Mouse (Mus musculus) intestine, postnatal 0 days (tissue): Measurements from ENCODE around the gene Cox20. TPM values are rescaled to one million over a fixed set of nuclear protein-coding genes. Genes with fewer than 3 reads are reported as not detected.
A peak's percentile ranks its signal among the peaks of the same experiment; 100 is the strongest.
"Not testable (repeated sequence)": the region's sequence is repeated elsewhere in the genome, so short reads cannot be mapped to it uniquely, and the experiment has no call there.

Source experiments
- ATAC-seq: fragments of 200-750 bp; cut with Nextera tagmentation; 2 replicates; pipeline ENCODE4 v1.8.0; 2017; ENCODE audit warnings: mild to moderate bottlenecking, moderate TSS enrichment, moderate library complexity
- H3K27ac ChIP-seq: fragments of 300-500 bp; sonication (generic); 2 replicates; pipeline ENCODE4 v1.5.1; 2014; ENCODE audit warnings: mild to moderate bottlenecking, low read depth, low read length, moderate library complexity
- H3K27me3 ChIP-seq: fragments of 300-500 bp; sonication (generic); replicated peaks from 2 replicates; pipeline ENCODE4 v1.6.1; 2014; ENCODE audit warnings: low read length, mixed read lengths; ENCODE audit not compliant: control insufficient read depth, insufficient read depth
- H3K36me3 ChIP-seq: fragments of 300-500 bp; sonication (generic); 2 replicates; pipeline ENCODE4 v1.6.1; 2014; ENCODE audit warnings: mild to moderate bottlenecking, moderate library complexity; ENCODE audit not compliant: control insufficient read depth, insufficient read depth
- H3K4me1 ChIP-seq: fragments of 300-500 bp; sonication (generic); replicated peaks from 2 replicates; pipeline ENCODE4 v1.6.1; 2014; ENCODE audit warnings: antibody characterized with exemption, low read length, mixed read lengths; ENCODE audit not compliant: control insufficient read depth, insufficient read depth
- H3K4me2 ChIP-seq: fragments of 300-500 bp; sonication (generic); replicated peaks from 2 replicates; pipeline ENCODE4 v1.6.1; 2014; ENCODE audit warnings: low read depth, mild to moderate bottlenecking, moderate library complexity
- H3K4me3 ChIP-seq: fragments of 300-500 bp; sonication (generic); 2 replicates; pipeline ENCODE4 v1.5.1; 2014; ENCODE audit warnings: low read depth, low read length
- H3K9ac ChIP-seq: fragments of 300-500 bp; sonication (generic); 2 replicates; pipeline ENCODE4 v1.6.1; 2014; ENCODE audit warnings: mild to moderate bottlenecking, low read depth, low read length
- H3K9me3 ChIP-seq: fragments of 300-500 bp; sonication (generic); 2 replicates; pipeline ENCODE4 v1.6.1; 2016; ENCODE audit warnings: mixed run types; ENCODE audit not compliant: control insufficient read depth
- CTCF ChIP-seq: sonication (generic); IDR thresholded peaks from 2 replicates; pipeline ENCODE4 v1.5.1; 2016; ENCODE audit warnings: low read depth, mild to moderate bottlenecking, control low read depth, antibody characterized with exemption, moderate library complexity
- WGBS: fragments of 180-500 bp; shearing (Covaris S2); extraction: QIAGEN DNeasy Blood & Tissue Kit; methylation state at CpG from one replicate; pipeline ENCODE4 v1.1.7; 2014; 5-methylcytosine and 5-hydroxymethylcytosine counted together
- polyA plus RNA-seq: library from polyadenylated mRNA; unstranded; fragments of >200 nt; fragmentation: Nextera tagmentation; extraction: Ambion mirVana; gene quantifications from 2 replicates; pipeline ENCODE4 v1.2.1, GENCODE M21; 2015

Gene Cox20
- polyA plus RNA-seq, result 146 and 148 TPM in 2 replicates

- peak; percentile 96 for ATAC-seq
- under 1% methylated on average over 83 of the region's 83 CpGs for WGBS
These were observed at the start of gene Cox20 for GRCm38 (mm10) chr1:178318389-178319184. Gene Cox20 (plus strand): TSS chr1:178319130.

GRCm38 (mm10) chr1:178270635-178271034 lies 48.3 kb upstream of the Cox20 start:
- no peak for TF ChIP-seq CTCF
- Histone ChIP-seq H3K9me3 (no peaks in the 10 kb centered on the region), H3K9ac (no peak overlapping the region), H3K4me3 (no peak overlapping the region), H3K36me3 (no peaks in the 10 kb centered on the region; the same call in 1 of the 2 replicates), H3K4me2 (no peak overlapping the region), H3K27ac (no peak overlapping the region), H3K27me3 (peaks cover 10% of the 10 kb centered on the region), H3K4me1 (no peaks in the 10 kb centered on the region)
- 74% methylated on average over 6 of the region's 6 CpGs for WGBS
- no peak for ATAC-seq

More at GRCm38 (mm10) chr1:178318389-178319184, at the start of gene Cox20:
- Histone ChIP-seq H3K27me3 (no peaks in the 10 kb centered on the region), H3K36me3 (peaks cover 27% of the 10 kb centered on the region), H3K27ac (peak within 1 kb of the TSS; percentile 100), H3K4me2 (peak within 1 kb of the TSS; percentile 69), H3K9ac (peak within 1 kb of the TSS; percentile 90), H3K9me3 (no peaks in the 10 kb centered on the region), H3K4me3 (peak within 1 kb of the TSS; percentile 65), H3K4me1 (0 out of 2 replicates have a peak, but pooled peaks cover 2% of the 10 kb centered on the region)
- TF ChIP-seq CTCF, result peak; percentile 22; the same call in 1 of the 2 replicates

- WGBS, result 18% methylated on average over 9 of the region's 9 CpGs
- peak; percentile 83 for ATAC-seq
- no peak overlapping the region for H3K27ac ChIP-seq
- no peaks in the 10 kb centered on the region for H3K4me1 ChIP-seq
- no peak for TF ChIP-seq CTCF
- peaks cover 19% of the 10 kb centered on the region; the same call in 1 of the 2 replicates for H3K27me3 ChIP-seq
- peak overlapping the region; percentile 60; the same call in 1 of the 2 replicates for H3K4me3 ChIP-seq
- no peak overlapping the region for H3K9ac ChIP-seq
- H3K36me3 ChIP-seq, result no peaks in the 10 kb centered on the region; the same call in 1 of the 2 replicates
- H3K9me3 ChIP-seq, result no peaks in the 10 kb centered on the region
- H3K4me2 ChIP-seq, result peak overlapping the region; percentile 95
These were observed 43.7 kb upstream of the Cox20 start for GRCm38 (mm10) chr1:178275174-178275730.

GRCm38 (mm10) chr1:178275738-178276053 lies 43.2 kb upstream of the Cox20 start:
- H3K27me3 ChIP-seq, result peaks cover 14% of the 10 kb centered on the region; the same call in 1 of the 2 replicates
- no peak overlapping the region for H3K27ac ChIP-seq
- no peaks in the 10 kb centered on the region for H3K4me1 ChIP-seq
- H3K36me3 ChIP-seq, result no peaks in the 10 kb centered on the region; the same call in 1 of the 2 replicates
- 5% methylated on average over 11 of the region's 11 CpGs for WGBS
- H3K9me3 ChIP-seq, result no peaks in the 10 kb centered on the region
- peak overlapping the region; percentile 66 for H3K9ac ChIP-seq
- H3K4me2 ChIP-seq, result peak overlapping the region; percentile 95
- no peak for TF ChIP-seq CTCF
- no peak; the same call in 1 of the 2 replicates for ATAC-seq
- peak overlapping the region; percentile 60 for H3K4me3 ChIP-seq

GRCm38 (mm10) chr1:178276054-178276911 lies 42.6 kb upstream of the Cox20 start:
- Histone ChIP-seq H3K4me2 (peak overlapping the region; percentile 95), H3K4me1 (no peaks in the 10 kb centered on the region), H3K36me3 (no peaks in the 10 kb centered on the region; the same call in 1 of the 2 replicates), H3K4me3 (peak overlapping the region; percentile 60), H3K9ac (peak overlapping the region; percentile 66), H3K9me3 (no peaks in the 10 kb centered on the region), H3K27ac (no peak overlapping the region; the same call in 1 of the 2 replicates), H3K27me3 (peaks cover 13% of the 10 kb centered on the region; the same call in 1 of the 2 replicates)
- ATAC-seq, result peak; percentile 77
- 0 out of 2 replicates have a peak, but pooled peaks have one; percentile 1 for TF ChIP-seq CTCF
- WGBS, result 1% methylated on average over 81 of the region's 87 CpGs

GRCm38 (mm10) chr1:178283314-178283713 lies 35.6 kb upstream of the Cox20 start:
- H3K9me3 ChIP-seq, ATAC-seq, H3K27me3 ChIP-seq, H3K9ac ChIP-seq, H3K27ac ChIP-seq, H3K4me2 ChIP-seq, H3K4me3 ChIP-seq, H3K4me1 ChIP-seq, H3K36me3 ChIP-seq: not testable (repeated sequence)
- 77% methylated on average over 3 of the region's 3 CpGs for WGBS
